Mouse (Mus musculus) ES-Bruce4 (cell line): ENCODE results near the gene Pkmyt1.

Source experiments
- CTCF ChIP-seq: IDR thresholded peaks from one replicate; pipeline ENCODE4 v1.8.1; 2011; ENCODE audit warnings: low read depth, low read length
- EP300 ChIP-seq: IDR thresholded peaks from 2 replicates; pipeline ENCODE4 v1.6.1; 2011; ENCODE audit warnings: low read depth, low read length; ENCODE audit not compliant: insufficient read depth
- POLR2A ChIP-seq: IDR thresholded peaks from one replicate; pipeline ENCODE4 v1.8.1; 2011; ENCODE audit warnings: low read length; ENCODE audit not compliant: insufficient read depth

DNA sequence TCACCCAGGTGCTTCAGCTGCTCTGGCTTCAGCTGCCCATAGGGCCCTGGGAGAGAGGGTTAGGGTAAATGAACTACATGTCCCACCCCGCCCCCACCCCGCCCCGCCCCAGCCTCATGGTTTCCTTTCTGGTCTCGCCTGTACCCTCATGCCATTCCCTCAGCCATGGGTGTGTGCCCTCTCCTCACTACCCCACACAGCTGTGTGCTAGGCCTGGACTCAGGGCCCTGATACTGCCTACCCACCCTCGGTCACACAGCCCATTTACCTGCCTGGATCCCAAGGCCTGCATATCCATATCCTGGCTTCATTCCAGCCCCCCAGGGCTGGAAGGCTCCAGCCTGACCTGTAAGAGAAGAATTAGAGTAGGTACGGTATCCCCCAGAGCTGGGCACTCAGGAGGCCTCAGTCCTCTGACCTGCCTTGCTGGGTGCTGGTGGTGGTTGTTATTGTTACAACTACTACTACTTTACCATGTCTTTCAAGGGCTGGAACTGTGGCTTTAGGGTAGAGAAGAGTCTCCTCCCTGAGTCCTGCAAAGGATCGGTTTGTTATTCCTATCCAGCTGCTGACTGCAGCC lies 20.5 kb upstream of the Pkmyt1 start:
- TF ChIP-seq POLR2A, result no peak
- no peak for TF ChIP-seq EP300
- no peak for TF ChIP-seq CTCF
